Mouse (Mus musculus) ES-E14 (cell line): ENCODE measurements around the gene Per1.

Experiments
- HCFC1 ChIP-seq: IDR thresholded peaks from 2 replicates; pipeline ENCODE4 v1.6.1; 2012; ENCODE audit warnings: low read length, inconsistent platforms, borderline replicate concordance; ENCODE audit not compliant: insufficient read depth
- MAFK ChIP-seq: IDR thresholded peaks from 2 replicates; pipeline ENCODE4 v1.6.1; 2014; ENCODE audit warnings: mild to moderate bottlenecking, low read depth, low read length, inconsistent platforms; ENCODE audit not compliant: insufficient read depth

DNA sequence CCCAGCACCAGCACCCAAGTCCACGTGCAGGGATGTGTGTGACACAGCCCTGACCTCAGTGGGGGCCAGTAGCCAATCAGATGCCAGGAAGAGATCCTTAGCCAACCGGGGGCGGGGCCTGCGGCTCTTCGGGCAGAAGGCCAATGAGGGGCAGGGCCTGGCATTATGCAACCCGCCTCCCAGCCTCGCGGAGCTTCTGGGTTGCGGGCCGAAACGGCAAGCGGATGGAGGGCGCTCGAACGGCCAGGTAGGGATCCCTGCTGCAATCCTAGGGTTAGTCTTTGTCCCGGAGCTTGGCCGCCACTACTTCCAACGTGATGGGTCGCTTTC lies 3.7 kb downstream of the Per1 start:
- no peak for TF ChIP-seq HCFC1
- no peak for TF ChIP-seq MAFK
